Mouse (Mus musculus) lung, postnatal 0 days (tissue): ENCODE data around the gene Krt9. TPM values are rescaled to one million over a fixed set of nuclear protein-coding genes. Genes with fewer than 3 reads are reported as not detected.
A peak's percentile ranks its signal among the peaks of the same experiment; 100 is the strongest.
"Not testable (repeated sequence)": the region's sequence is repeated elsewhere in the genome, so short reads cannot be mapped to it uniquely, and the experiment has no call there.

Experiments
- ATAC-seq: fragments of 200-750 bp; cut with Nextera tagmentation; 2 replicates; pipeline ENCODE4 v1.8.0; 2017; ENCODE audit warnings: moderate library complexity
- DNase-seq: peaks from one replicate; pipeline ENCODE4 v3.0.0-alpha.2; 2016; ENCODE audit warnings: low spot score
- H3K27ac ChIP-seq: fragments of 300-500 bp; sonication (generic); 2 replicates; pipeline ENCODE4 v1.5.1; 2014; ENCODE audit warnings: antibody characterized with exemption, mild to moderate bottlenecking, low read length, mixed read lengths
- H3K27me3 ChIP-seq: fragments of 300-500 bp; sonication (generic); replicated peaks from 2 replicates; pipeline ENCODE4 v1.6.1; 2014; ENCODE audit warnings: low read length, mixed read lengths; ENCODE audit not compliant: insufficient read depth
- H3K36me3 ChIP-seq: fragments of 300-500 bp; sonication (generic); 2 replicates; pipeline ENCODE4 v1.6.1; 2014; ENCODE audit warnings: low read length, mixed read lengths; ENCODE audit not compliant: insufficient read depth
- H3K4me1 ChIP-seq: fragments of 300-500 bp; sonication (generic); 2 replicates; pipeline ENCODE4 v1.6.1; 2014; ENCODE audit warnings: antibody characterized with exemption, low read depth, low read length, mixed read lengths; ENCODE audit not compliant: insufficient read depth
- H3K4me2 ChIP-seq: fragments of 300-500 bp; sonication (generic); replicated peaks from 2 replicates; pipeline ENCODE4 v1.6.1; 2014; ENCODE audit warnings: low read depth, mild to moderate bottlenecking, low read length, moderate library complexity, mixed read lengths
- H3K4me3 ChIP-seq: fragments of 300-500 bp; sonication (generic); 2 replicates; pipeline ENCODE4 v1.5.1; 2014; ENCODE audit warnings: low read depth, low read length
- H3K9ac ChIP-seq: fragments of 300-500 bp; sonication (generic); replicated peaks from 2 replicates; pipeline ENCODE4 v1.6.1; 2014; ENCODE audit warnings: low read depth, mild to moderate bottlenecking
- H3K9me3 ChIP-seq: fragments of 300-500 bp; sonication (generic); 2 replicates; pipeline ENCODE4 v1.6.1; 2016; ENCODE audit warnings: low read length, mixed read lengths
- CTCF ChIP-seq: IDR thresholded peaks from 2 replicates; pipeline ENCODE4 v1.5.1; 2016; ENCODE audit warnings: antibody characterized with exemption, mild to moderate bottlenecking
- EP300 ChIP-seq: IDR thresholded peaks from 2 replicates; pipeline ENCODE4 v1.6.1; 2016; ENCODE audit warnings: antibody characterized with exemption, mild to moderate bottlenecking, control low read depth
- WGBS: fragments of 180-500 bp; shearing (Covaris S2); extraction: QIAGEN DNeasy Blood & Tissue Kit; methylation state at CpG from one replicate; pipeline ENCODE4 v1.1.7; 2014; 5-methylcytosine and 5-hydroxymethylcytosine counted together
- polyA plus RNA-seq: library from polyadenylated mRNA; unstranded; fragments of >200 nt; fragmentation: Nextera tagmentation; extraction: Ambion mirVana; gene quantifications from 2 replicates; pipeline ENCODE4 v1.2.1, GENCODE M21; 2015

The Krt9 gene
- polyA plus RNA-seq = not detected in 2 replicates

DNA sequence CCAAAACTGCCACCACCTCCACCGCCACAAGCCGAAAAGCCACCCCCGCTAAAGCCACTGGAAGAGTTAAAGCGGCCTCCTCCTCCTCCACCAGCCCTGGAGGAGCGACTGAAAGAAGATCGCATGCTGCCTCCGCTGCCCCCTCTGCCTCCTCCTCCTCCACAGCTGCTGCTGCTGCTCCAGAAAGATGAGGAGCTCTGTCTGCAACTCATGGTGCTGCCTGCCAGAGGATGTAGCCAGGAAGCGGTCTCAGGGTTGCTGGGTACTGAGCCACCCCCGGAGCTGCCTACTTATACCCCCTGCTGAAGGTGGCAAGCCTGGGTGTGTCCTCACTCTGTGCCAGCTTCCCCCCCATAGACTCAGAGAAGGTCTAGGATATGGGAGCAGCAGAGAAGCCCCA, at the start of gene Krt9:
TSS of gene Krt9 (minus strand) at position 255 of the 400 bp plus-strand sequence.
- Histone ChIP-seq H3K4me3 (no peak within 1 kb of the TSS), H3K4me2 (no peak within 1 kb of the TSS), H3K9ac (no peak within 1 kb of the TSS), H3K4me1 (no peaks in the 10 kb centered on the region), H3K27me3 (no peaks in the 10 kb centered on the region), H3K36me3 (no peaks in the 10 kb centered on the region), H3K27ac (no peak within 1 kb of the TSS), H3K9me3 (no peaks in the 10 kb centered on the region)
- DNase-seq = no peak
- ATAC-seq = no peak
- no peak for TF ChIP-seq CTCF
- TF ChIP-seq EP300 = no peak
- 43% methylated on average over 8 of the region's 9 CpGs for WGBS

DNA sequence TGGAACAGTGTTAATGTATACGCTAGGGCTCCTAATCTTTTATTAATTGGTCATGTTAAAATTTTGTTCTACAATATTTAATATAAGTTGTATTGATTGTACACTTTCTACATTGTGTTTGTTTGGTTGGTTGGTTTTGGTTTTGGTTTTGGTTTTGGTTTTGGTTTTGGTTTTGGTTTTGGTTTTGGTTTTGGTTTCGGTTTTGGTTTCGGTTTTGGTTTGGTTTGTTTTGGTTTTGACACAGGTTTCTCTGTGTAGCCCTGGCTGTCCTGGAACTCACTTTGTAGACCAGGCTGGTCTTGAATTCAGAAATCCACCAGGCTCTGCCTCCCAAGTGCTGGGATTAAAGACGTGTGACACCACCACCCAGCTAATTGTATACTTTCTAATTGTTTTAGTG, 47.2 kb upstream of the Krt9 start:
- not testable (repeated sequence) for ATAC-seq, H3K9me3 ChIP-seq, H3K27me3 ChIP-seq, H3K4me1 ChIP-seq, H3K36me3 ChIP-seq, DNase-seq, H3K9ac ChIP-seq, H3K4me3 ChIP-seq, H3K4me2 ChIP-seq, H3K27ac ChIP-seq
- WGBS = 82% methylated on average over 4 of the region's 4 CpGs

DNA sequence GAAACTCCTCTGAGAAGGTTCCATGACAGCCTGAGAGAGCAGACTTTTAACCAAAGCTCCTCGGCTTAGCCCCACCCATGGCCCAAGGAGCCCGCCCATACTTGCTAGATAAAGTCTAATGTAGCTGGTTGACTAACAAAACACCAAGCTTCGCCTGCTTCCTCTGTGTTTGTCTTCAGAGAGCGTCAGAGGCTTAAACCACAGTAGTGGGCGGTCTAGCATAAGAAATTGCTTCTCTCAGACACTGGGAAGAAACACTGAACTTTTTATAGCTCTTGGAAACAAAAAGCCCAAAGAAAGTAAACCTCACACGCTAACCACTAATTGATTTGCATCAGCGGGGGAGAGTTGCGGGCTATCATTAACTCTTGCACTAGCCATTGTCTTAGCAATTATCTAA, 28.7 kb upstream of the Krt9 start:
- Histone ChIP-seq H3K36me3 (no peaks in the 10 kb centered on the region), H3K9ac (no peak overlapping the region), H3K4me1 (no peaks in the 10 kb centered on the region), H3K9me3 (0 out of 2 replicates have a peak, but pooled peaks cover 4% of the 10 kb centered on the region), H3K27ac (no peak overlapping the region), H3K27me3 (no peaks in the 10 kb centered on the region), H3K4me2 (no peak overlapping the region), H3K4me3 (no peak overlapping the region)
- WGBS = 65% methylated on average over 8 of the region's 8 CpGs
- TF ChIP-seq CTCF (no peak), EP300 (no peak)
- DNase-seq = no peak
- ATAC-seq = no peak

- H3K4me1 ChIP-seq = no peaks in the 10 kb centered on the region
- H3K36me3 ChIP-seq = no peaks in the 10 kb centered on the region
- H3K9ac ChIP-seq = no peak overlapping the region
- no peak overlapping the region for H3K27ac ChIP-seq
- H3K9me3 ChIP-seq = no peaks in the 10 kb centered on the region
- TF ChIP-seq CTCF = no peak
- TF ChIP-seq EP300 = no peak
- H3K27me3 ChIP-seq = no peaks in the 10 kb centered on the region
- no peak for ATAC-seq
- DNase-seq = no peak
- no peak overlapping the region for H3K4me2 ChIP-seq
- WGBS = 86% methylated on average over 4 of the region's 4 CpGs
- no peak overlapping the region for H3K4me3 ChIP-seq
Measured at GRCm38 (mm10) chr11:100219304-100219703, 26.3 kb upstream of the Krt9 start.

DNA sequence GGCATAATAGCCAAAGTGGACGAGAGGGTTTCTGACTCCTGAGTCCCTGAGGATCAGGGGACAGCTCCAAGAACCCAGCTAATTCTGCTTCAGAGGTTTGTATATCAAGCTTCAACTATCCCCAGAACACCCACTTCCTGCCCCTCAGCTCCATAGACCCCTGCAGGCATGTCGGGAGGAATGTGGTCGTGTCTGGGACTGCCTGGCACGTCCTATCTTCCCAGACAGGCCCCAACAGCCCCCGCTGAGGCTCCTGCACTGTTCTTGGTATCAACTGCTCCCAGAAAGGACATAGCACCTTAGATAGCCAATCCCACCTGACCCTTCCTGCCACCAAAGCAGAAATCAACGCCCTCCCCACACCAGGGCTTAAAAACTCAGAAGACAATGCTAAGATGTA, 15.5 kb upstream of the Krt9 start:
- Histone ChIP-seq H3K27me3 (no peaks in the 10 kb centered on the region), H3K27ac (no peak overlapping the region), H3K9ac (no peak overlapping the region), H3K4me2 (no peak overlapping the region), H3K4me1 (no peaks in the 10 kb centered on the region), H3K36me3 (no peaks in the 10 kb centered on the region), H3K9me3 (no peaks in the 10 kb centered on the region), H3K4me3 (no peak overlapping the region)
- TF ChIP-seq CTCF = no peak
- no peak for TF ChIP-seq EP300
- DNase-seq (no peak), ATAC-seq (no peak)
- 45% methylated on average over 6 of the region's 6 CpGs for WGBS

GRCm38 (mm10) chr11:100207498-100207897, 14.5 kb upstream of the Krt9 start, which contains the start of gene Krt14:
Krt14 (minus strand) TSS chr11:100207548.
- Histone ChIP-seq H3K4me2 (no peak within 1 kb of the TSS), H3K9me3 (no peaks in the 10 kb centered on the region), H3K4me1 (no peaks in the 10 kb centered on the region), H3K27me3 (no peaks in the 10 kb centered on the region), H3K4me3 (no peak within 1 kb of the TSS), H3K9ac (no peak within 1 kb of the TSS), H3K27ac (no peak within 1 kb of the TSS), H3K36me3 (no peaks in the 10 kb centered on the region)
- DNase-seq (no peak), ATAC-seq (no peak)
- TF ChIP-seq EP300 (no peak), CTCF (no peak)
- 79% methylated on average over 8 of the region's 8 CpGs for WGBS

GRCm38 (mm10) chr11:100203448-100203847, 10.4 kb upstream of the Krt9 start:
- ATAC-seq (peak; percentile 44), DNase-seq (peak; percentile 82)
- Histone ChIP-seq H3K4me3 (no peak overlapping the region), H3K4me1 (no peaks in the 10 kb centered on the region), H3K27ac (no peak overlapping the region), H3K9ac (no peak overlapping the region), H3K27me3 (no peaks in the 10 kb centered on the region), H3K36me3 (no peaks in the 10 kb centered on the region), H3K4me2 (no peak overlapping the region), H3K9me3 (no peaks in the 10 kb centered on the region)
- TF ChIP-seq EP300 (no peak), CTCF (no peak)
- 9% methylated on average over 6 of the region's 6 CpGs for WGBS
